Mouse (Mus musculus): ENCODE measurements at regions not wholly inside any gene's neighbourhood (a gene's known extent, or its start where the extent isn't known, plus 50 kb on each side); places are given as distances from the start of the nearest gene placed in this dataset.

DNA sequence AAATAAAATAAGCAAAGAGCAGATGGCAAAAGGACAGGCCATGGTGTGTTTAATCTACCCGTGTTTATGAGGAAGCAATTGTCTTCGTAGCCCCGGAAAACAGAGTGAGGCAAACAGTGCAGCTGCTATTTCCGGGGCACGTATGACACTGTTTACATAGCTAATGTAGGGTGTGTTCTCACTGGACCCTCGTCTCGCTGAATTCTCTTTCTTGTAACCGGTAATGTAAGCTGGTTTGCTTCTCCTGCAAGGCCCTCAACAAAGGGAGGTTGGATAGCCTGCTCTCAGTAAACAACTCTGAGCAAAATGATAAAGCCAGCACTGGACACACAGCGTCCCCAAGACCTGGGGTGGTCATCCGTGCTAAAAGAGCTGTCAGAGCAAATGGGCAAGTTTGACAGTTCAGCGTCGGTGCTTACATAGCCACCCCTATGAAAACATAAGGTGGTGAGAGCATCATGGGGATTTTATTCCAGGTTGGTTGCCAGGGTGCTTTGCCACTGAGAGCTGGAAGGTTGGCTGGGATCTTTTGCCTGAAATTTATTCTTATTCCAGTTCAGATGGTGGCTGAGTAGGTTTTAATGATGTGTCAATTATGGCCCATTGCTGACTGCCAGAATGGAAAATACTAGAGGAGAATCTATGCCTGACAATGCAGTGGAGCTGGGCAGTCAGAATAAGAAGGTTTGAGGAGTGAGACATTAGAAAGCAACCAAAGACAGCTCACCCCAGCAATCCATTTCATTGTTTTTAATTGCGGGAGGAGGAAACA, 483.8 kb upstream of the Fam92a start:
- ATAC-seq (ENCODE audit: low FRiP score): peak; percentile 61
- no peaks in the 10 kb centered on the region for H3K9me3 ChIP-seq
- H3K4me2 ChIP-seq: peak overlapping the region; percentile 26
- no peak overlapping the region for H3K9ac ChIP-seq
- peak overlapping the region; percentile 50 for H3K27ac ChIP-seq
- 42% methylated on average over 13 of the region's 13 CpGs for WGBS
- H3K27me3 ChIP-seq: no peaks in the 10 kb centered on the region
- no peaks in the 10 kb centered on the region for H3K36me3 ChIP-seq
- no peak overlapping the region for H3K4me3 ChIP-seq
- peaks cover 28% of the 10 kb centered on the region for H3K4me1 ChIP-seq (replicated peaks)

DNA sequence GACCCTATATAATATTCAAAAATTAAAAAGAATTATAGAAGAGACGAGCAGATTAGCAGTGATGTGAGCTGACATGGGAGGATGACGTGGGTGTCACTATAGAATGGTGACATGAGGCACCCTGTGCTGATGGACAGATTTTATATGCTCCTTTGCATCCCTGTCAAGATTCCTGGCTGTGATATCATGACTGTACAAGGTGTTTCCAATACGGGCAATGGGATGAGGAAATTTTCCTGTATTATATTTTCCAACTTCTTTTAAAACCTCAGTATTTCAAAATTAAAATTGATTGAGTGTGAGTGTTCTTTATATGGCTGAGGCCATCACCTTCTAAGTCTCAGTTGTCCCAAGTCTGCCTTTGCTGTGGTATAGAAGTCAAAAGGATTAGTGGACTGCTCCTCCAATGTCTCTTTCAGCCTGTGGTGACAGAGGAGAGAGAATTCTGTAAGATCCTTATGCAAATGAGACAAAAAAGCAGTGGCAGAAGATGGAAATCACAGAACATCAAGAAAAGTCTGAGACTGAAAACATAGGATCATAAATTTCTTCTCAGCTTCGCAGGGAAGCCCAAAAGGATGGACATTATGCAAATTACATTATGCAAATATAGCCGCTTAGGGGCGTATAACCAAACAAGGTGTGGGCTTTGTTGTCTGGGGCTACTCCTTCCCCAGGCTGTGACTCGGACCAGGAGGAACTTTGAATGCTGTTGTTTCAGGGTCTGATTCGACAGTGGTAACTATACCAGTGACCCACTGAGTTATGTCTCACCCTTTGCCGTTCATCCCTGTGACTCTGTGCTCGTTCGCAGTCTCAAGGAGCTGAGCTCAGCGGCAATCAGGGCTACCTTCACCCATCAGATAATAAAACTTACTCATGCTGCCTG, 483.0 kb upstream of the Fam92a start:
- peaks cover 28% of the 10 kb centered on the region for H3K4me1 ChIP-seq (replicated peaks)

DNA sequence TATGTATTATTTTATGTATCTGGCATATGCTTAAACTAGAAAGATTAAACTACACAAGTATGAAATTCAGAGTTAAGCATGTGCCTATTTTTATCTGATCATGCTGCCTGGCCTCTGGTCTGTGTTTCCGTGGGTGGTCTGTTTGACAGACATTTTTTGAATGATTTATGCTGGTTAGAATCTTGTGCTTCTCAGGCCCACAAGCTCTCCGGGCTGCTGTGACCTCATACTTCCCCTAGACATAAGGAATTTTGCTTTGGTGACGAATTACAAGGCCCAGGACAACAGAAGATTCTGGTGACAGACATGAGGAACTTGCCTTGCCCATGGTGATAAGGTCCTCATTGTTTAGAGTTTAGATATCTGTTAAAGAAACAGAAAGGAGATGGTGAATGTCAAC, 475.9 kb upstream of the Fam92a start:
- no peak for ATAC-seq (ENCODE audit: low FRiP score)
- no peak overlapping the region for H3K4me2 ChIP-seq
- H3K4me1 ChIP-seq (replicated peaks): no peaks in the 10 kb centered on the region
- H3K27ac ChIP-seq: no peak overlapping the region
- no peaks in the 10 kb centered on the region for H3K36me3 ChIP-seq
- no peak overlapping the region for H3K9ac ChIP-seq
- WGBS: 51% methylated on average over 3 of the region's 3 CpGs
- H3K9me3 ChIP-seq: no peaks in the 10 kb centered on the region
- no peaks in the 10 kb centered on the region for H3K27me3 ChIP-seq
- no peak overlapping the region for H3K4me3 ChIP-seq

More for the DNA sequence above, 483.0 kb upstream of the Fam92a start:
- Histone ChIP-seq H3K9me3 (no peaks in the 10 kb centered on the region), H3K4me3 (no peak overlapping the region), H3K9ac (no peak overlapping the region), H3K36me3 (no peaks in the 10 kb centered on the region), H3K27me3 (no peaks in the 10 kb centered on the region), H3K4me2 (peak overlapping the region; percentile 26), H3K27ac (peak overlapping the region; percentile 50)
- WGBS: 49% methylated on average over 12 of the region's 12 CpGs
- peak; percentile 21 for ATAC-seq (ENCODE audit: low FRiP score)

DNA sequence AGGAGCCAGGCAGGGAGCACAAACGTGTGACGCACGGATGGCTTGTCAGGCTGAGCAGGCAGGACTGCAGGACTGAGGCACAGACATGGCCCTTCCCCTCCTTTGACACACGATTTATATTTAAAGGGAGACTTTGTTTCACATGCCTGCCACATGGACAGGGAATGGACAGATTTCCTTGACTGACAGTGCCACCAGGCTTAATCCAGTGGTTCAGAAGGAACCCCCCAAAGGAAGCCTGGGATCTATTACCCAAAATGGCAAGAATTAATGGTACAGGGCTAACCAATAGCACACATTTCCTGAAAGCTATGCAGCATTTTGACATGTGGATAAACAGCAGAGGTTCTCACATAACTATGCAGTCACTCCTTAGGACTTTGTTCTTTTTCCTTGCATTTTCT, 470.7 kb upstream of the Fam92a start:
- H3K9ac ChIP-seq: no peak overlapping the region
- no peaks in the 10 kb centered on the region for H3K4me1 ChIP-seq (replicated peaks)
- H3K27ac ChIP-seq: no peak overlapping the region
- ATAC-seq (ENCODE audit: low FRiP score): no peak
- H3K9me3 ChIP-seq: no peaks in the 10 kb centered on the region
- no peak overlapping the region for H3K4me2 ChIP-seq
- H3K36me3 ChIP-seq: no peaks in the 10 kb centered on the region
- H3K27me3 ChIP-seq: no peaks in the 10 kb centered on the region
- WGBS: 24% methylated on average over 4 of the region's 4 CpGs
- H3K4me3 ChIP-seq: no peak overlapping the region

DNA sequence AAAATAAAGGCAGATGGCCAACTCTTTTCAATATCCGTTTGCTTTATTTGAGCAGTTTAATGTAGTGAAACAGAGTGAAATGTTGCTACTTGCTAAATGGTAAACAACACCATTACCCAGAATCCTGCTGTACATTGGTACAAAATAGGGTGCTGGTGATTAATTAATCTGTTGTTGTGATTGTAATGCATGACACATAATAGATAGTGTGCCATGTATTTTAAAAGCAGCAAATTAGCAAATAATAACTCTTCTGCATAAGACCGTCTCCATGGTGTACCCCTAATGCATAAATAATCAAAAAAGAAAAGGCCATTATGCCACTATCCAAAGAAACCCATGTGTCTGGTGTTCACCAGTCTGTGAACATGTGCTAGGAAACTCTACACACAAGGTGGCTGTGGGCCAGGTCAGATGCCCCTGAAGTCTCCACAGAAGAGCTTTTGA, 457.6 kb upstream of the Fam92a start:
- 20% methylated on average over 2 of the region's 2 CpGs for WGBS
- H3K27me3 ChIP-seq: peaks cover 25% of the 10 kb centered on the region
- H3K27ac ChIP-seq: no peak overlapping the region
- H3K36me3 ChIP-seq: no peaks in the 10 kb centered on the region
- H3K9me3 ChIP-seq: no peaks in the 10 kb centered on the region
- no peak overlapping the region for H3K9ac ChIP-seq
- peak; percentile 90 for ATAC-seq (ENCODE audit: low FRiP score)
- H3K4me3 ChIP-seq: no peak overlapping the region
- no peak overlapping the region for H3K4me2 ChIP-seq
- H3K4me1 ChIP-seq (replicated peaks): peaks cover 14% of the 10 kb centered on the region

DNA sequence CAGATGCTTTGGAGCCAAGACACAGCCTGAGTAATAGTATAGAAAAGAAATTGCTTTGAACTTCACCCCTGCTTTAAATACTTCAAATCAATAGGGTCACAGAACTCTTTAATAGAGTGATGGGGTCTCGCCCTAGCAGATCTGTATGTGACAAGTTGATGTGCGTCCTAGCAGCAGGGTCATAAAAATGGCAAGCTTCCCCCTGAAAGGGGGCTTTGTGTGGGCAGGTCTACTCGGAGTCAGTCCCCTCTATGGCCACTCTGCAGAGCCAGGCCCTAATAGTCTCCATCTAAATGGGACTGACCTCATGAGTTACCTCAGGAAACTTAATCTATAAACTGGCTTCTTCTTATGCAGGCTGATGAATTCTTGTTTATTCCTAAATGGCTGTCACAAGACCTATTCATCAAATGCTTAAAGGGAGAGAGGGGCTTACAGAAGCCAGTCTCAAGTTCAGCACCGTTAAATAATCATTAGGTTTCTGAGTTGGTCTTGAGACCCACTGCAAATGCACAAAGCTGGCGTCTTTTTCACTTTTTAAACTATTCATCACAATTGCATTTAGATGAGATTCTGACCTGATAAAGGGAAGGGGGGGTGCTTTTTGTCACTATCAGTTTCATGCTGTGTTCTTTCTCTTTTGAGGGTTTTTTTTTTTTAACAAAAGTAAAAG, 457.0 kb upstream of the Fam92a start:
- H3K27me3 ChIP-seq: peaks cover 25% of the 10 kb centered on the region
- no peak overlapping the region for H3K4me3 ChIP-seq
- no peaks in the 10 kb centered on the region for H3K9me3 ChIP-seq
- H3K36me3 ChIP-seq: no peaks in the 10 kb centered on the region
- H3K4me1 ChIP-seq (replicated peaks): peaks cover 14% of the 10 kb centered on the region
- ATAC-seq (ENCODE audit: low FRiP score): peak; percentile 69
- no peak overlapping the region for H3K4me2 ChIP-seq
- 17% methylated on average over 5 of the region's 5 CpGs for WGBS
- H3K27ac ChIP-seq: 0 out of 2 replicates have a peak overlapping the region, but pooled peaks have one; percentile 23
- H3K9ac ChIP-seq: no peak overlapping the region

DNA sequence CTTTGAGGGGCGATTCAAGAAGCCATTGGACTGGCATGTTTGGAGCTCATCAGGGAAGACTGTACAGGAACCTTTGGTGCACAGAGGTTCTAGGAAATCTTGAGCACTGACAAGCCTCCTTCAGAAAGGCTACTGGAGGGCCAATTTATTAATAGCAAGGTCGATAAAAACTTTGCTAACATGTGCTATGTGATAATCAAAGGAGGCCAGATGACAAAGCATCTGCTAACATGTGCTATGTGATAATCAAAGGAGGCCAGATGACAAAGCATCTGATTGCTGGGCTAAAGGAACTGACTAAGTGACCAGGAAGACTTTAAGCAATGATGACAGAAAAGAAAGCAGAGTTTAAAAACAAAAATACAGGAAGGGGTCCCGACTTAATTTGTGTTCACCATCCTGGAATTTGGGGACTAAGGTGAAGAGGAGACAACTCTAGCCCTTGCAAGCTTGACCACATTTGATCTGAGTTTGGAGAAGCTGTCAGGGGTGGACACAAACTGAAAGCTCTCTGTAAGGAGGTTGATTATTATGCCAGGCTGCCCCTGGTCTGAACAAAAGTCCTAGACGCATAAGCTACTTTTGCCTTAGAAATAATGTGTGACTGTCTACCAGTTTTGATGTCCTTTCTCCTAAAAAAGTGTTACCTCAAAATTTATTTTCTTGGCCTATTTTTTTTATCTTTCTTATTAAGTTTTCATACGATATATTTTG, 455.5 kb upstream of the Fam92a start:
- no peak for ATAC-seq (ENCODE audit: low FRiP score)
- Histone ChIP-seq H3K4me1 (replicated peaks) (peaks cover 14% of the 10 kb centered on the region), H3K27ac (no peak overlapping the region), H3K4me2 (no peak overlapping the region), H3K4me3 (no peak overlapping the region), H3K36me3 (no peaks in the 10 kb centered on the region), H3K27me3 (peaks cover 18% of the 10 kb centered on the region), H3K9me3 (no peaks in the 10 kb centered on the region), H3K9ac (no peak overlapping the region)
- WGBS: 77% methylated on average over 5 of the region's 5 CpGs

DNA sequence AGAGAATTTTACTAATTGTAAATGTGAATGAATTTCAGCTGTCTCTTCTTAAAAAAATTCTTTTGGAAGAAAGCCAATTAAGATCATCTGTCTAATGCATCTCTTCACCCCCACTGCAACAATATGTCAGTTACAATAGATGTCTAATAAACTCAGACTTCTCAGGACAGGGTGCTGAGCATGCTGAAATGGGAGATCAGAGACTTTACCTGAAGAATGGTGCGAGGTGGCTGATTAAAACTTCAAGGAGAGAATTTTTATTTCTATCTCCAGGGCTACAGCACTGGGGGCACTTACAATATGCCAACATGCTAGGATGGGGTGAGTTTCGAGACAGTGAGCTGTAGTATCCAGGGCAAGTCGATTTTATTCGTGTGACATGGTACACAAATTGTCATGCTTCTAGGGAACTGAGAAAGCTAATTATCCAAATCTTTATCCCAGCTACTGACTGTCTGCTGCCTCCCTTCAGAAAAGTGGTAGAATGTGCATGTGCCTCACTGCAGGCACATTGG, 449.0 kb upstream of the Fam92a start:
- H3K4me1 ChIP-seq (replicated peaks): peaks cover 14% of the 10 kb centered on the region; the same call in 1 of the 2 replicates
- H3K4me3 ChIP-seq: no peak overlapping the region
- H3K9ac ChIP-seq: no peak overlapping the region
- H3K27ac ChIP-seq: no peak overlapping the region
- 44% methylated on average over 4 of the region's 4 CpGs for WGBS
- no peaks in the 10 kb centered on the region for H3K36me3 ChIP-seq
- H3K9me3 ChIP-seq: no peaks in the 10 kb centered on the region
- H3K4me2 ChIP-seq: no peak overlapping the region
- no peak for ATAC-seq (ENCODE audit: low FRiP score)
- peaks cover 4% of the 10 kb centered on the region for H3K27me3 ChIP-seq

DNA sequence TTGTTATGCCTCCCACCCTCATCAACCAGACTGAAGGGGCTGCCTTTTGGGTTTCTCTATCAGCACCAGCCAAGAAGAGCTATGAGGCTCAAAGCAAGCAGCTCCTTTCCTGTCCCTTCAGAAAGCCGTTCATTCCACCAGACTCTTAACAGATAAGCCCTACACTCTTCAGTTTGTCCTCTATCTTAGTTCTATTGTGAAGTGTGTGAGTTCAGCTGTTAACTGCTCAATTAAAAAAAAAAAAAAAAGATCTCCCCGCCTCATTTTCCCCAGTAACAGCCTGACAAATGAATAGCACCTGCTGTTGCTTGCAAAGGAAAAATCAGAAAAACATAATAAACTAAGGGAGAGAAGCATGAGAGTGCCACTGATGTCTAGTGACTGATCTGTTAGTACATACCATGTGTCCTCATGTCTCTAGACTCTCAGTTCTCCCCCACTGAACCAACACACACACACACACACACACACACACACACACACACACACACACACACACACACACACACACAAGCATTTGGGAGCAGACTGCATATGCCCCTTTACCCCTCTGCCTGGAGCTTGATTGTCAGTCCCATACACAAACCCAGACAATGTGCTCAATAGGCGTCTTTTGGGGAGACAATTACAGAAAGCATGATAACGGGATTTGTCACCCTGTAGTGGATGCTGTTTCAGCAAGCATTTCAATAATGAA, 448.4 kb upstream of the Fam92a start:
- Histone ChIP-seq H3K36me3 (no peaks in the 10 kb centered on the region), H3K9me3 (no peaks in the 10 kb centered on the region), H3K4me3 (no peak overlapping the region), H3K9ac (no peak overlapping the region), H3K27me3 (peaks cover 4% of the 10 kb centered on the region), H3K4me1 (replicated peaks) (peaks cover 14% of the 10 kb centered on the region; the same call in 1 of the 2 replicates), H3K4me2 (no peak overlapping the region), H3K27ac (no peak overlapping the region; the same call in 1 of the 2 replicates)
- ATAC-seq (ENCODE audit: low FRiP score): no peak
- 21% methylated on average over 4 of the region's 4 CpGs for WGBS

DNA sequence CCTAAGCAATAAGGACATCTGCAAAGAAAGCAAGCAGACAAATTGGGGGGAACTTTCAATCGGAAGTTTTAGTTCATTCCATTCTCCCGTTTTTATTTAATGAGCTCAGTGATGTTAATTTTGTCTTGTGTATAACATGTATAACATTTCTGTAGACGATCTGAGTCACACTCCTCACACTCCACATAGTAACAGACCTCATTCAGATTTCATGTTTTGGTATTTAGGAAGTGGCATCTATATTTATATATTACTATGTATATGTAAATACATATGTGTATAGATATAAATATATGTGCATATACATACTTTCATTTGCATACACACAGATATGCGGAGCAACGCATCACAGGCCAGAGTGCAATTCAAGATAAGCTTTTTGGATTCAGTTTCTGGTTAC, 444.9 kb upstream of the Fam92a start:
- H3K27ac ChIP-seq: no peak overlapping the region
- no peaks in the 10 kb centered on the region for H3K9me3 ChIP-seq
- WGBS: 91% methylated on average over 5 of the region's 5 CpGs
- no peaks in the 10 kb centered on the region for H3K36me3 ChIP-seq
- no peak for ATAC-seq (ENCODE audit: low FRiP score)
- H3K27me3 ChIP-seq: no peaks in the 10 kb centered on the region
- H3K4me2 ChIP-seq: no peak overlapping the region
- H3K9ac ChIP-seq: no peak overlapping the region
- no peak overlapping the region for H3K4me3 ChIP-seq
- H3K4me1 ChIP-seq (replicated peaks): peaks cover 19% of the 10 kb centered on the region; the same call in 1 of the 2 replicates

DNA sequence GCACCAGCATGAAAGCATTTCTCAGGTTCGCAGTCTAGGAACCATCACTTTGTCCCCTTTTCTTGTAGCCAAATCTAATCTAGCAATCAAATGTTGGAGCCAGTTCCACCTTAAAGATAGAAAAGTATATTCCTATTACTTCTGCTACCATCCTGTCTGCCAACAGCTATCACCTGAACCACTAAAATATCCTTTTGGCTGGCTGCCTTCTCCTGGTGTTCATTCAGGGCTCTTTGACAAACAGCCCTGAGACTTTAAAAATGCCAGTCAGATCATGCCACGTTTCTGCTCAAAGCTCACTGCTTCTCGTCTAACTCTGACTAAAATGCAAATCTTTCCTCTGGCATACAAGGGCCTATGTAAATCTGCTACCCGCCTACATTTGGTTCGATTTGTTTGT, 439.7 kb upstream of the Fam92a start:
- H3K27me3 ChIP-seq: no peaks in the 10 kb centered on the region
- no peak for ATAC-seq (ENCODE audit: low FRiP score)
- 68% methylated on average over 5 of the region's 5 CpGs for WGBS
- H3K4me1 ChIP-seq (replicated peaks): 0 out of 2 replicates have a peak, but pooled peaks cover 7% of the 10 kb centered on the region
- H3K36me3 ChIP-seq: no peaks in the 10 kb centered on the region
- H3K4me2 ChIP-seq: no peak overlapping the region
- H3K9ac ChIP-seq: no peak overlapping the region
- H3K4me3 ChIP-seq: no peak overlapping the region
- no peak overlapping the region for H3K27ac ChIP-seq
- H3K9me3 ChIP-seq: no peaks in the 10 kb centered on the region

Data from hindbrain, embryonic 13.5 days (tissue).